Mouse (Mus musculus) stomach, postnatal 0 days (tissue): Measurements from ENCODE around the gene Ctsf. TPM values are rescaled to one million over a fixed set of nuclear protein-coding genes. Genes with fewer than 3 reads are reported as not detected.
A peak's percentile ranks its signal among the peaks of the same experiment; 100 is the strongest.
"Not testable (repeated sequence)": the region's sequence is repeated elsewhere in the genome, so short reads cannot be mapped to it uniquely, and the experiment has no call there.

Experiments
- ATAC-seq: fragments of 200-750 bp; cut with Nextera tagmentation; 2 replicates; pipeline ENCODE4 v1.8.0; 2017; ENCODE audit not compliant: low FRiP score, low TSS enrichment
- DNase-seq: peaks from one replicate; pipeline ENCODE4 v3.0.0-alpha.2; 2016; ENCODE audit warnings: low spot score
- H3K27ac ChIP-seq: fragments of 300-500 bp; sonication (generic); replicated peaks from 2 replicates; pipeline ENCODE4 v1.5.1; 2014; ENCODE audit warnings: mild to moderate bottlenecking, control low read depth
- H3K27me3 ChIP-seq: fragments of 300-500 bp; sonication (generic); 2 replicates; pipeline ENCODE4 v1.6.1; 2014; ENCODE audit warnings: low read length; ENCODE audit not compliant: control insufficient read depth, insufficient read depth
- H3K36me3 ChIP-seq: fragments of 300-500 bp; sonication (generic); 2 replicates; pipeline ENCODE4 v1.6.1; 2014; ENCODE audit warnings: low read length, mixed read lengths; ENCODE audit not compliant: control insufficient read depth, insufficient read depth
- H3K4me1 ChIP-seq: fragments of 300-500 bp; sonication (generic); replicated peaks from 2 replicates; pipeline ENCODE4 v1.6.1; 2014; ENCODE audit warnings: antibody characterized with exemption; ENCODE audit not compliant: control insufficient read depth, insufficient read depth
- H3K4me2 ChIP-seq: fragments of 300-500 bp; sonication (generic); replicated peaks from 2 replicates; pipeline ENCODE4 v1.6.1; 2014; ENCODE audit warnings: low read depth, mild to moderate bottlenecking, control low read depth, moderate library complexity
- H3K4me3 ChIP-seq: fragments of 300-500 bp; sonication (generic); 2 replicates; pipeline ENCODE4 v1.5.1; 2014; ENCODE audit warnings: low read depth, low read length, control low read depth
- H3K9ac ChIP-seq: fragments of 300-500 bp; sonication (generic); 2 replicates; pipeline ENCODE4 v1.6.1; 2014; ENCODE audit warnings: mild to moderate bottlenecking, low read length, control low read depth, mixed read lengths
- H3K9me3 ChIP-seq: fragments of 300-500 bp; sonication (generic); 2 replicates; pipeline ENCODE4 v1.6.1; 2016; ENCODE audit warnings: low read length; ENCODE audit not compliant: control insufficient read depth
- CTCF ChIP-seq: IDR thresholded peaks from 2 replicates; pipeline ENCODE4 v1.5.1; 2016; ENCODE audit warnings: antibody characterized with exemption, low read depth, mild to moderate bottlenecking, moderate library complexity
- EP300 ChIP-seq: optimal IDR thresholded peaks from 2 replicates; pipeline ENCODE3; 2016; ENCODE audit warnings: antibody characterized with exemption
- WGBS: fragments of 180-500 bp; shearing (Covaris S2); extraction: QIAGEN DNeasy Blood & Tissue Kit; methylation state at CpG from one replicate; pipeline ENCODE4 v1.1.7; 2014; 5-methylcytosine and 5-hydroxymethylcytosine counted together
- polyA plus RNA-seq: library from polyadenylated mRNA; unstranded; fragments of >200 nt; fragmentation: Nextera tagmentation; extraction: Ambion mirVana; gene quantifications from 2 replicates; pipeline ENCODE4 v1.2.1, GENCODE M21; 2015

Ctsf gene
- polyA plus RNA-seq, 1 experiment from 2014 or later: 24.1 TPM

DNA sequence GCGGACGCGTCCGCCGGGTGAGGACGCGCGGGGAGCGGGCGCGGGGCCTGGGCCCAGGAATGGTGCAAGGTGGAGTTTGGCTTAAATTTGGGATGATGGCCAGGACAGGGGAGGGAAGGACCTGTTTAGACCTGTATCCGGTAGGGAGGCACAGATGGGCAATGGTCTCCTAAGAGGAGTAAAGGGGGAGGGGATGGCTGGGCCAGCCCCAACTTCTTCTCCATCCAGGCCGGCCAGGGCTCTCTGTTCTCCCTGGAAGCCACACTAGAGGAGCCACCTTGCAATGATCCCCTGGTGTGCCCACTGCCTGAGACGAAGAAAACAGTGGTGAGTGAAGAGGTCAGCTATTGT lies 515 bp downstream of the Ctsf start:
- Histone ChIP-seq H3K4me1 (no peaks in the 10 kb centered on the region), H3K36me3 (no peaks in the 10 kb centered on the region), H3K27me3 (no peaks in the 10 kb centered on the region), H3K27ac (no peak overlapping the region; the same call in 1 of the 2 replicates), H3K9ac (peak overlapping the region; percentile 65), H3K4me2 (peak overlapping the region; percentile 98), H3K4me3 (peak overlapping the region; percentile 60), H3K9me3 (no peaks in the 10 kb centered on the region)
- WGBS: 1% methylated on average over 14 of the region's 14 CpGs
- TF ChIP-seq EP300 (no peak), CTCF (no peak)
- ATAC-seq: no peak; the same call in 1 of the 2 replicates
- DNase-seq: no peak

DNA sequence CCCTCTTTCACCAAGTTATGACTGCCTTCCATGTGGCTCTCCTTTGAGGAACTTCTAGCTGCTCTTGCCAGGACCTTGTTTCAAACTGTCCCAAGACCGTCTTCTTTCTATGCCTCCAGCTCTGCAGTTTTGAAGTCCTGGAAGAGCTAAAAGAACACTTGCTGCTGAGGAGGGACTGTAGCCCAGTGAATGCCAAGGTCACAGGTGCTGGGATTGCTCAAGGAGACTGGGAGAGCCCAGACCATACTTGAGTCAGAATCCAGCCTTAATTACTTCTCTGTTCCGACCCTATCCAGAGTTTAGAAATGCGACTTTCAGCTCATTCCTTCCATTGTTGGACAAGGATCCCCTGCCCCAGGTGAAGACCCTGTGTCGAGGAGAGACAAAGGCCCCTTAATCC lies 1.0 kb downstream of the Ctsf start:
- H3K4me1 ChIP-seq: no peaks in the 10 kb centered on the region
- DNase-seq (no peak), ATAC-seq (no peak)
- WGBS: 72% methylated on average over 4 of the region's 4 CpGs
- H3K27ac ChIP-seq: no peak overlapping the region
- no peaks in the 10 kb centered on the region for H3K27me3 ChIP-seq
- TF ChIP-seq EP300 (no peak), CTCF (no peak)
- peak overlapping the region; percentile 98; the same call in 1 of the 2 replicates for H3K4me2 ChIP-seq
- no peak overlapping the region for H3K9ac ChIP-seq
- no peaks in the 10 kb centered on the region for H3K9me3 ChIP-seq
- H3K36me3 ChIP-seq: no peaks in the 10 kb centered on the region
- no peak overlapping the region for H3K4me3 ChIP-seq

DNA sequence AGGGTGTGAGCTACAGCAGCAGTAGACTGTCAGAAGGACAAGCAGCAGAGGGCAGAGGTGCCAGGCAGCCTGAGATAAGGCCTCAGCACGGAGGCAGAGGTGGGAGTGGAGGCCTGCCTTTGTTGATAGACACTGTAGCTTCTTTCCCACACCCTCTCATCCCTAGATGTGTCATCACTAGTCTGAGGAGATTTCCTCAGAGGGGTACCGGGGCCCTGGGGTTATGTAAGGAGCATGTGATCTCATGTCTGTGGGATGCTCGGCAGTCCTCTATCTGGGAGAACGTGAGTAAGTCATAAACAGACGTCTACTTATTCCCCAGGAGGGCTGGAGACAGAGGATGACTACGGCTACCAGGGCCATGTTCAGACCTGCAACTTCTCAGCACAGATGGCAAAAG lies 4.2 kb downstream of the Ctsf start:
- DNase-seq (no peak), ATAC-seq (no peak)
- H3K27ac ChIP-seq: no peak overlapping the region
- H3K4me1 ChIP-seq: no peaks in the 10 kb centered on the region
- no peaks in the 10 kb centered on the region for H3K36me3 ChIP-seq
- 60% methylated on average over 6 of the region's 6 CpGs for WGBS
- no peak overlapping the region for H3K4me3 ChIP-seq
- H3K9ac ChIP-seq: no peak overlapping the region
- TF ChIP-seq EP300: no peak
- no peak for TF ChIP-seq CTCF
- no peak overlapping the region for H3K4me2 ChIP-seq
- H3K27me3 ChIP-seq: no peaks in the 10 kb centered on the region
- no peaks in the 10 kb centered on the region for H3K9me3 ChIP-seq

DNA sequence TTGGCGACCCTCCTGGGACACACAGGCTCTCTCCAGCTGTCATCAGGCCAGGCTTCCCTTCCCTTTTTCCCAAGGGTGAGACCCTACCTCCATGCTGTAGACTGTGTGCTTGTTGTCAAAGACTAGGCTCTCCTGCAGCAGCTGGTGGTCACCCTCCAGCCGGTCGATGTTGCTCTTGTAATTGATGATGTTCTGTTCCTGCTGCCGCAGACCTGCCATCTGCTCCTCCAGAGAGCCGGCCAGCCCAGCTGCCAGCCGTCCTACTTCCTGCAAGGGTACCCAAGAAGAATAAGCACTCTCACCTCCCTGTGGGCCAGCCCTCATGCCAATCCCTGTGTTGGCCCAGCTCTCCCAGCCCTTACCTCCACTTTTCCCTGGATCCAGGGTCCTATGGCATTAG lies 8.1 kb downstream of the Ctsf start:
- Histone ChIP-seq H3K9me3 (no peaks in the 10 kb centered on the region), H3K9ac (no peak overlapping the region), H3K27me3 (no peaks in the 10 kb centered on the region), H3K4me1 (no peaks in the 10 kb centered on the region), H3K4me2 (no peak overlapping the region), H3K4me3 (no peak overlapping the region), H3K27ac (no peak overlapping the region), H3K36me3 (no peaks in the 10 kb centered on the region)
- DNase-seq (no peak), ATAC-seq (no peak)
- TF ChIP-seq EP300 (no peak), CTCF (no peak)
- 65% methylated on average over 6 of the region's 6 CpGs for WGBS

DNA sequence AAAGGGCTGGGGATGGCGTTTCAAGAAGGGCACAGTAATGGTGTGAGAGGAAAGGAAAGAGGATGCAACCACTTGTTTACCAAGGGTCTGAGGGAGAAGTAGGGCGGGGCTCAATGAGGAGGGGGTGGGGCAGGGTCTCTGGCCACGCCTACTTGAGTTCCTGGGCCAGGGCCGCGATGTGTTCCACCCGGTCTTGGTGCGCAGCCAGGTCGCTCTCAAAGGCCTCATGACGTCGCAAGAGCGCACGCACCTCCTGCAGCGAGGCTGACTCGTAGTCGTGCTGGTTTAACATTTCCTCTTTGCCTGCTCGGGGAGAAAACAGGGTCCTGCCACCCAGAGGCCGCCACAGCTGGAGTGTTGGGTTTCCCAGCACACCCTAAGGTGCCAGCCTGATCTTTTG lies 10.2 kb downstream of the Ctsf start:
- peak overlapping the region; percentile 34; the same call in 1 of the 2 replicates for H3K4me2 ChIP-seq
- H3K9me3 ChIP-seq: no peaks in the 10 kb centered on the region
- peak; percentile 45 for DNase-seq
- H3K36me3 ChIP-seq: no peaks in the 10 kb centered on the region
- H3K27me3 ChIP-seq: no peaks in the 10 kb centered on the region
- H3K4me3 ChIP-seq: no peak overlapping the region
- no peaks in the 10 kb centered on the region for H3K4me1 ChIP-seq
- no peak overlapping the region for H3K9ac ChIP-seq
- ATAC-seq: 0 out of 2 replicates have a peak, but pooled peaks have one; percentile 21
- TF ChIP-seq CTCF: 0 out of 2 replicates have a peak, but pooled peaks have one; percentile 4
- no peak for TF ChIP-seq EP300
- 6% methylated on average over 17 of the region's 17 CpGs for WGBS
- H3K27ac ChIP-seq: no peak overlapping the region

DNA sequence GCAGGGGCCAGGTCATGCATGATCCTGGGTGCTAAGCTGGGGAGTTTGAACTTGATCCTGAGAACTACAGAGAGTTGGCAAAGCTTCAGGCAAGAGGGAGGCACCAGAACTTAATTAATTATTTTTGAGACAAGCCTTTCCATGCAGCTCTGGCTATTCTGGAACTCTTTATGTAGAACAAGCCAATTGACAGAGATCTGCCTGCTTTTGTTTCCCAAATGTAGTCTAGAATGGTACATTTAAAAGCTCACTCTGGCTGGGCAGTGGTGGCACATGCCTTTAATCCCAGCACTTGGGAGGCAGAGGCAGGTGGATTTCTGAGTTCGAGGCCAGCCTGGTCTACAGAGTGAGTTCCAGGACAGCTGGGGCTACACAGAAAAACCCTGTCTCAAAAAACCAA lies 19.7 kb downstream of the Ctsf start:
- not testable (repeated sequence) for ATAC-seq, H3K4me1 ChIP-seq, DNase-seq

More for the DNA sequence above, 19.7 kb downstream of the Ctsf start:
- not testable (repeated sequence) for H3K4me2 ChIP-seq, H3K4me3 ChIP-seq, H3K27me3 ChIP-seq, H3K27ac ChIP-seq, H3K9me3 ChIP-seq, H3K36me3 ChIP-seq, H3K9ac ChIP-seq
- WGBS: 85% methylated on average over 1 of the region's 1 CpGs
